Mouse (Mus musculus) limb, embryonic 12.5 days (tissue): Measurements from ENCODE around the gene Syne1. TPM values are rescaled to one million over a fixed set of nuclear protein-coding genes. Genes with fewer than 3 reads are reported as not detected.

Experiments
- ATAC-seq: fragments of 200-750 bp; cut with Nextera tagmentation; 2 replicates; pipeline ENCODE4 v1.8.0; 2017; ENCODE audit warnings: low read depth, moderate TSS enrichment; ENCODE audit not compliant: insufficient number of reproducible peaks, insufficient read depth, low FRiP score, low TSS enrichment
- H3K27ac ChIP-seq: fragments of 300-500 bp; sonication (generic); 2 replicates; pipeline ENCODE4 v1.5.1; 2016; ENCODE audit warnings: mild to moderate bottlenecking, moderate library complexity
- H3K27me3 ChIP-seq: fragments of 300-500 bp; sonication (generic); 2 replicates; pipeline ENCODE4 v1.6.1; 2016; ENCODE audit warnings: mild to moderate bottlenecking, moderate library complexity
- H3K36me3 ChIP-seq: fragments of 300-500 bp; sonication (generic); 2 replicates; pipeline ENCODE4 v1.6.1; 2016; ENCODE audit warnings: mild to moderate bottlenecking, moderate library complexity
- H3K4me1 ChIP-seq: fragments of 300-500 bp; sonication (generic); replicated peaks from 2 replicates; pipeline ENCODE4 v1.6.1; 2016
- H3K4me2 ChIP-seq: fragments of 300-500 bp; sonication (generic); 2 replicates; pipeline ENCODE4 v1.6.1; 2016; ENCODE audit warnings: mild to moderate bottlenecking, moderate library complexity
- H3K4me3 ChIP-seq: fragments of 300-500 bp; sonication (generic); replicated peaks from 2 replicates; pipeline ENCODE4 v1.5.1; 2016; ENCODE audit warnings: mild to moderate bottlenecking
- H3K9ac ChIP-seq: fragments of 300-500 bp; sonication (generic); replicated peaks from 2 replicates; pipeline ENCODE4 v1.6.1; 2016; ENCODE audit warnings: mild to moderate bottlenecking, moderate library complexity
- H3K9me3 ChIP-seq: fragments of 300-500 bp; sonication (generic); 2 replicates; pipeline ENCODE4 v1.6.1; 2016; ENCODE audit warnings: mild to moderate bottlenecking, moderate library complexity
- WGBS: fragments of 180-500 bp; shearing (Covaris S2); methylation state at CpG from one replicate; pipeline ENCODE4 v1.1.7; 2016; 5-methylcytosine and 5-hydroxymethylcytosine counted together
- polyA plus RNA-seq: library from polyadenylated mRNA; unstranded; fragments of >200 nt; fragmentation: Nextera tagmentation; extraction: Ambion mirVana; gene quantifications from 2 replicates; pipeline ENCODE4 v1.2.1, GENCODE M21; 2016

The Syne1 gene
- polyA plus RNA-seq, result 4.6 and 5.1 TPM in 2 replicates

DNA sequence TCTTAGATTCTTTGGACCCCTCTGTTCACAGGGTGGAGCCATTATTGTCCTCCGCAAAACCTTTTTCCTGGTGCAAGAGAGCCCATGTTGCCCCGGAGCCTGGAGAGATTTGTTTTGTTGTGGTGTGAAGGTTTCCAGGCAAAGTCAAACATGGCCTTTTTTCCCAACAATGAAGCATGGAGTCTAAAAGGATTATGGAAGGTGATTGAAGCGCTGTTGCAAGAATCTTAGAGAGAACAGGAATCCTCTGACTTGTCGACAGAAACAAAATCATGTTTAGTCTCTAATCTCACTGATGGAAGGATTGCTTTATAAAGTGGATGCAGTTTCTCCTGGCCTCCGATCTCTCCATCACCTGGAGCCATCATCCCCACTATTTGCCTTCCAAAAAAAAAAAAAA lies at the start of gene Syne1:
Gene Syne1, minus strand, starts transcription at position 101 of the 400 bp plus-strand sequence.
- Histone ChIP-seq H3K4me3 (peak within 1 kb of the TSS; percentile 51), H3K9ac (peak within 1 kb of the TSS; percentile 57), H3K4me2 (peak within 1 kb of the TSS; percentile 95), H3K27me3 (peaks cover 22% of the 10 kb centered on the region), H3K4me1 (0 out of 2 replicates have a peak, but pooled peaks cover 12% of the 10 kb centered on the region), H3K36me3 (no peaks in the 10 kb centered on the region), H3K27ac (no peak within 1 kb of the TSS), H3K9me3 (no peaks in the 10 kb centered on the region)
- 83% methylated on average over 5 of the region's 5 CpGs for WGBS
- ATAC-seq, result no peak

DNA sequence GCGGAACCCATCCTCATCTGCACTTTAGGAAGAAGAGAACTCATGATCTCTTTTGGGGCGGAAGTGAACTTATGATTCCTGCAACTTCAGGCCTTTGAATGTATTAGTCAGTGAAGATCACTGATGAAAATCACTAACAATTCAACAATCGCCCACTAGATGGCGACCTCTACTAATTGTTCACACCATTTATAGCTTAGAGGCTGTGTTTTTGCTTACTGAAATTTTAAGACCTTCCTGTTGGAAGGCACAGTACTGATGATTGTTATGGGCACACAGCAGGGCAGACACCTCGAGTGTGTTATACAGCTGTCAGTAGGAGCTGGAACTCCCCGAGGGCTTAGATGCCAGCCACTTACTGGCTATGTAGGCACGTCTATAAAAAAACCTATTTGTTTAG lies 48.8 kb upstream of the Syne1 start:
- no peaks in the 10 kb centered on the region for H3K27me3 ChIP-seq
- no peak overlapping the region for H3K4me2 ChIP-seq
- peak; percentile 81; the same call in 1 of the 2 replicates for ATAC-seq
- H3K9me3 ChIP-seq, result no peaks in the 10 kb centered on the region
- H3K9ac ChIP-seq, result no peak overlapping the region
- no peaks in the 10 kb centered on the region for H3K36me3 ChIP-seq
- H3K4me1 ChIP-seq, result no peaks in the 10 kb centered on the region
- no peak overlapping the region for H3K4me3 ChIP-seq
- WGBS, result 14% methylated on average over 7 of the region's 7 CpGs
- no peak overlapping the region for H3K27ac ChIP-seq

DNA sequence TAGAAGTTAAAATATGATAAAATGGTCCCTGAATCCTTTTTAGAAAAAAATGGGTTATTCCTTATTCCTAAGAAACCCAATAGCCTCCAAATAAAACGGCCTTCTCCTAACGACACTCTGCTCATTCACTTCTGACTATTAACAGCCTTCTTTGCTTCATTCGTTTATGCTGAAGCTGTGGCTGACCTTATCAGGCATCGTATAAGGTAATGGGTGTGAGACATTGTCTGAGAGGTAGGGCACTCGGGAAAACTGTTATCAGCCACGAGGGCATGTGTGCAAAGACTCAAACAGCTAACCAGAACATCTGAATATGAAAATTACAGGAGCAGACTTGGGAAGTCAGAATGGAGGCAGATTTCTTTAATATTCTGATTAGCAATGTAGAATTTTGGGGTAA lies 45.3 kb upstream of the Syne1 start:
- Histone ChIP-seq H3K9me3 (no peaks in the 10 kb centered on the region), H3K9ac (no peak overlapping the region), H3K4me2 (no peak overlapping the region), H3K27ac (no peak overlapping the region), H3K4me3 (no peak overlapping the region), H3K4me1 (no peaks in the 10 kb centered on the region), H3K27me3 (no peaks in the 10 kb centered on the region), H3K36me3 (no peaks in the 10 kb centered on the region)
- no peak for ATAC-seq
- WGBS, result 53% methylated on average over 6 of the region's 6 CpGs

DNA sequence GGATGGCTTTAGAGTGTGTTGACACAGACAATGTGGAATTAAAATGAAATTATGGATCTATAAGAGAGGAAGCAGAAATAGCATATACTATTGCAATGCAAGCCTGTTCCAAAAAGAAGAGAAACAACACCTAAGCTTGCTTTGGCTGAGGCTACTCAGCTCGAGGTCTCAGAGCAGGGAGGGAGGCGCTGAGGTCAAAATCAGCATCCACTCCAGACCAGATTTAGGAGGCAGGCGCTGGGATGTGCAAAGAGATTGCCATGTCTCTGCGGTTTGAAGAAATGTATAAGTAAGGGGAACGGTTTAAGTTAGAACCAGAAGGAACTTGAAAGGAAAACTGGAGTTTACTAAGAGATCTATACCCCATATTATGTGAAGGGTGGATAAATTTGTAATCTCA lies 43.2 kb upstream of the Syne1 start:
- no peaks in the 10 kb centered on the region for H3K27me3 ChIP-seq
- no peak overlapping the region for H3K9ac ChIP-seq
- no peaks in the 10 kb centered on the region for H3K4me1 ChIP-seq
- no peaks in the 10 kb centered on the region for H3K9me3 ChIP-seq
- ATAC-seq, result no peak
- H3K36me3 ChIP-seq, result no peaks in the 10 kb centered on the region
- no peak overlapping the region for H3K4me2 ChIP-seq
- no peak overlapping the region for H3K4me3 ChIP-seq
- WGBS, result 75% methylated on average over 5 of the region's 5 CpGs
- no peak overlapping the region for H3K27ac ChIP-seq

DNA sequence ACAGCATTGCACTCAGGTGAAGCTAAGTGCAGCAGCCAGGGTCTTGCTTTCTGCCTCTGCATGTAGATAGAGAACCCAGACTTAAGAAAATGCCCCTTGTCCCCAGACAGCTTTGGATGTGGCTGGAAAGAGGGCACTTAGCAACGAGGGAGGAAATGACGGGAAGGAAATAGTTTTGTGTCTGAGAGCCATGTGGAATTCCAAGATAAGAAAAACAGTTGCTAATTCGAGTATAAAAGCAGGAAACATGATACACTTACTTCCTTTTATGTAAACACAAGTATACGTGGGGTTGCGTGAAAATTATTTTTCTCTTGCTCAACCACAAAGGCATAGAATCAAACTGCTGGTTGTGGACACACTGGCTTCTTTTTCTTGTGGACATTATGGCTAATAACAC lies 42.2 kb upstream of the Syne1 start, which contains the start of gene Myct1:
Gene Myct1, plus strand, starts transcription at position 312 of the 400 bp plus-strand sequence.
- Histone ChIP-seq H3K9ac (no peak within 1 kb of the TSS), H3K27ac (no peak within 1 kb of the TSS), H3K9me3 (no peaks in the 10 kb centered on the region), H3K36me3 (no peaks in the 10 kb centered on the region), H3K4me2 (no peak within 1 kb of the TSS), H3K4me1 (no peaks in the 10 kb centered on the region), H3K27me3 (no peaks in the 10 kb centered on the region), H3K4me3 (no peak within 1 kb of the TSS)
- 47% methylated on average over 5 of the region's 5 CpGs for WGBS
- no peak for ATAC-seq

DNA sequence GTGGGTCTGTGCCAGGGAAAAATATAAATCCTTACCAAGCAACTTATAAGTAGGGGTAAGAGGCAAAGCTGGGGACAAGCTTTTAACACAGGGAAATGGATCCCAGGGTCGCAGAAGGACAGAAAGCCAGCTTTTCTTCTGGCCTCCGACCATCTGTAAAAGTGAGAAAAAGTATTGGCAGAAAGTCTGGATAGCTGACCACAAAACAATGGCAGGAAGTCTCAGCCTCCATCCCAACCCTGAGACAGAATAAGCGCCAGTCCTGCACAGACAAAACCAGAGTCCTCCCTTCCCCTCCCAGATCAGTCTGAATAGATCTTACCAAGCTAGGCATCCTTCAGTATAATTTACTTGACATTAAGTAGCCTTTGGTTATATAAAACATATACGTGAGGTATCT lies 40.7 kb upstream of the Syne1 start:
- ATAC-seq, result no peak
- Histone ChIP-seq H3K9me3 (no peaks in the 10 kb centered on the region), H3K4me3 (no peak overlapping the region), H3K9ac (no peak overlapping the region), H3K27ac (no peak overlapping the region), H3K4me2 (no peak overlapping the region), H3K27me3 (no peaks in the 10 kb centered on the region), H3K4me1 (no peaks in the 10 kb centered on the region), H3K36me3 (no peaks in the 10 kb centered on the region)
- WGBS, result 89% methylated on average over 4 of the region's 4 CpGs

DNA sequence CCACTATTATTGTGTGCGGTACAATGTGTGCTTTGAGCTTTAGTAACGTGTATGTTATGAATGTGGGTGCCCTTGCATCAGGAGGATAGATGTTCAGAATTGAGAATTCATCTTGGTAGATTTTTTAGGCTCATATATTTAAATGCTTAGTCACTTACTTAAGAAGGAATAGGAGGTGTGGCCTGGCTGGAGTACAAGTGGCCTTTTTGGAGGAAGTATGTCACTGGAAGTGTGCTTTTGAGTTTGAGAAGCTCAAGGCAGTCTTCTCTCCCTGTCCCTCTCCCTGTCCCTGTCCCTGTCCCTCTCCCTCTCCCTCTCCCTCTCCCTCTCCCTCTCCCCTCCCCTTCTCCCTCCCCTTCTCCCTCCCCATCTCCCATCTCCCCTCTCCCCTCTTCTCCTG lies 39.8 kb upstream of the Syne1 start:
- Histone ChIP-seq H3K9ac (no peak overlapping the region), H3K4me3 (no peak overlapping the region), H3K27me3 (no peaks in the 10 kb centered on the region), H3K4me2 (no peak overlapping the region), H3K36me3 (no peaks in the 10 kb centered on the region), H3K9me3 (no peaks in the 10 kb centered on the region), H3K4me1 (no peaks in the 10 kb centered on the region), H3K27ac (no peak overlapping the region)
- no peak for ATAC-seq
- 85% methylated on average over 2 of the region's 2 CpGs for WGBS

DNA sequence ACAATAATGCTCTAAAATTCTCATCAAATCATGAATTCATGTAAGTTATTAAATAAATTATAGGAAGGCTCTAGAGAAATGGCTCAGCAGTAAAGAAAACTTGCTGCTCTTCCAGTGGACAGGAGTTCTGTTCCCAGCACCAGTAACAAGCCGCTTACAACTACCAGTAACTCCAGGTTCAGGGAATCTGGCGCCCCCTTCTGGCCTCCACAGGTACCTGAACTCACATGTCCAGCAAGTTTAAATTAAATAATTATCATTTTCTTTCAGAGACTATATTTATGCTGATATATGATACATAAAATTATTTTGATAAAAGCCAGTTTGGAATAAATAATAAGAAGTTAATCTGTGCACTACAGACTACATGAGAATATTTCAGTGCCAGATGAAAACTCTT lies 22.0 kb upstream of the Syne1 start:
- 58% methylated on average over 2 of the region's 2 CpGs for WGBS
- no peak overlapping the region for H3K4me3 ChIP-seq
- H3K27me3 ChIP-seq, result no peaks in the 10 kb centered on the region
- ATAC-seq, result no peak
- H3K36me3 ChIP-seq, result no peaks in the 10 kb centered on the region
- H3K27ac ChIP-seq, result no peak overlapping the region
- H3K9ac ChIP-seq, result no peak overlapping the region
- no peaks in the 10 kb centered on the region for H3K4me1 ChIP-seq
- H3K9me3 ChIP-seq, result no peaks in the 10 kb centered on the region
- no peak overlapping the region for H3K4me2 ChIP-seq

DNA sequence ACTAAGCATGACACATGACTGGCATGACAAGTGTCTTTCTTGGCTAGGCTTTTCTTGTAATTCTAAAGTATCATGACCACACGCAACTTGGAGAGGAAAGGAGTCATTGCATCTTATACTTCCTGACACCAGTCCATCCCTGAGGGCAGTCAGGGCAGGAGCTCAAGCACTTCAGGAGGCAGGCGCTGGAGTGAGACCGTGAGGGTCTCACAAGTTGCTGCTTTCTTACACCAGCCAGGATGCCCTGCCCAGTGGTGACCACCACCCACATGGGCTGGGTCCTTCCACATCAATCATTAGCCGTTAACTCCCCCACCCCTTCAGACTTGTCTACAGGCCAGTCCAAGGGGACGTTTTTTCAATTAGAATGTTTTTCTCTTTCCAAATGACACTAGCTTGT lies 20.1 kb upstream of the Syne1 start:
- Histone ChIP-seq H3K4me2 (no peak overlapping the region), H3K27ac (no peak overlapping the region), H3K36me3 (no peaks in the 10 kb centered on the region), H3K27me3 (no peaks in the 10 kb centered on the region), H3K4me1 (no peaks in the 10 kb centered on the region), H3K9ac (no peak overlapping the region), H3K4me3 (no peak overlapping the region), H3K9me3 (no peaks in the 10 kb centered on the region)
- no peak for ATAC-seq
- 69% methylated on average over 5 of the region's 5 CpGs for WGBS

DNA sequence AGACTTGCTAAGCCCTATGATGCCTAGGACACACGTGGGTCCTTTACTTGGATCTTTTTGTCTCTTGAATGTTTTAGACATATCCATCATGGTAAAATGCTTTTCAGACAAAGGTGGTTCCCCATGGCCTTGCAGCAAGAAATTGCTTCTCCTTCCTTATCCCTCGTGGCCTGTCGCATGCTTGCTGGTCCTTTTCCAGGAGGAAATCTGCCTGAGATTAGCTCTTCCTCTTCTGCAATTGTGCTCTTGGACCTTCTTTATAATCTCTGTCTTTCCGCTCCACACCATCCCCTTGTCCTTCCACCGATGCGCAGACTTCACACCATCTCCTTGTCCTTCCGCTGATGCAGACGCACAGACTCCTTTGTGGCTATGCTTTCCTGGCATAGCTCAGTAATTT lies 18.8 kb upstream of the Syne1 start:
- Histone ChIP-seq H3K9ac (no peak overlapping the region), H3K9me3 (no peaks in the 10 kb centered on the region), H3K4me2 (no peak overlapping the region), H3K4me3 (no peak overlapping the region), H3K36me3 (no peaks in the 10 kb centered on the region), H3K4me1 (no peaks in the 10 kb centered on the region), H3K27ac (no peak overlapping the region), H3K27me3 (no peaks in the 10 kb centered on the region)
- ATAC-seq, result no peak
- WGBS, result 85% methylated on average over 8 of the region's 8 CpGs

DNA sequence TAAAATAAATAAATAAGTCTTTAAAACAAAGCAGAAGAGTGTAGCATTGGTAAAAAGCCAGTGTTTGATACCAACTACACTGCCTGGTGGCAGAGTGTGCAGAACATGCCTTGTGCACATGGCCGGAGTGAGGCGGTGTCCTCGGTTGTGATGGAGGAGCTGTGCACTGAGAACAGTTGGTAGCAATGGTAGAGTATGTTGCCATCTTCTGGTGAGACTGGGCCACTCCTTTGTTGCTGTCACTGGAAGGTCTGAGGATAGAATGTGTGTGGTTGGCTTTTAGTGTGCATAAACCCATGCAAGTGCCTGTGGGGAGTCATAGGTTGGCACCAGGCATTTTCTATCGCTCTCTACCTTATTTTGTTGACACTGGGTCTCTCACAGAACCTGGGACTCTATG lies 17.7 kb upstream of the Syne1 start:
- Histone ChIP-seq H3K27me3 (no peaks in the 10 kb centered on the region), H3K9ac (no peak overlapping the region), H3K4me3 (no peak overlapping the region), H3K27ac (no peak overlapping the region), H3K4me2 (no peak overlapping the region), H3K36me3 (no peaks in the 10 kb centered on the region), H3K4me1 (no peaks in the 10 kb centered on the region), H3K9me3 (no peaks in the 10 kb centered on the region)
- WGBS, result 87% methylated on average over 4 of the region's 4 CpGs
- no peak for ATAC-seq

DNA sequence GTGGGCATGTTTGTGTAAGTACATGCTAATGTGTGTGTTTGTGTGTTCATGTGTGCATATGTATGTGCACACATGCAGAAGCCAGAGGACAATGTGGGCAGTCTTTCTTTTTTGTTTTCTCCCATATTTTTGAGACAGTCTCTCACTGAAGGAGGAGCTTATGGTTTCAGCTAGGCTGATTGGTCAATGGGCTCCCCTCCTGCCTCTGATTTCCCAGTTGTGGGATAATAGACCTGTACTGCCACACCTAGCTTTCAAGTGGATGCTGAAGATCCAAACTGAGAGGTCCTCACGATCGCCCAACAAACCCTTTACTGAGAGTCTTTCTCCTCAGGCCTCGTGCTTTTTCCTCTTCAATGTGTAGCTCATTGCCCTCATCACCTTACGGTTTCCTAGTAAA lies 10.4 kb upstream of the Syne1 start:
- Histone ChIP-seq H3K4me2 (no peak overlapping the region), H3K27ac (no peak overlapping the region), H3K36me3 (no peaks in the 10 kb centered on the region), H3K9ac (no peak overlapping the region), H3K27me3 (no peaks in the 10 kb centered on the region), H3K4me1 (no peaks in the 10 kb centered on the region), H3K4me3 (no peak overlapping the region), H3K9me3 (no peaks in the 10 kb centered on the region)
- no peak for ATAC-seq
- WGBS, result 76% methylated on average over 4 of the region's 4 CpGs
